Mouse (Mus musculus): ENCODE data around the gene Il22. TPM values are rescaled to one million over a fixed set of nuclear protein-coding genes. Genes with fewer than 3 reads are reported as not detected.
"Not testable (repeated sequence)": the region's sequence is repeated elsewhere in the genome, so short reads cannot be mapped to it uniquely, and the experiment has no call there.

Il22 gene
- polyA plus RNA-seq, 1 experiment from 2014 or later: not detected

- WGBS: no CpG with 5 or more reads among the region's 5 CpGs
Measured at GRCm38 (mm10) chr10:118232607-118233006, 27.9 kb downstream of the Il22 start.

GRCm38 (mm10) chr10:118240680-118241079, 35.9 kb downstream of the Il22 start, which contains the start of gene Gm32717:
TSS of gene Gm32717 (minus strand) at chr10:118240780.
- WGBS: no CpG with 5 or more reads among the region's 13 CpGs
- H3K27me3 ChIP-seq; ATAC-seq (ENCODE audit: insufficient number of reproducible peaks, insufficient read depth, low FRiP score, low TSS enrichment, low read depth); H3K4me3 ChIP-seq; H3K4me2 ChIP-seq; H3K4me1 ChIP-seq; H3K27ac ChIP-seq; H3K36me3 ChIP-seq; H3K9me3 ChIP-seq; H3K9ac ChIP-seq: not testable (repeated sequence)

More at GRCm38 (mm10) chr10:118232607-118233006, 27.9 kb downstream of the Il22 start:
- not testable (repeated sequence) for ATAC-seq (ENCODE audit: insufficient number of reproducible peaks, insufficient read depth, low FRiP score, low TSS enrichment, low read depth); H3K27me3 ChIP-seq; H3K4me2 ChIP-seq; H3K4me1 ChIP-seq; H3K9ac ChIP-seq; H3K4me3 ChIP-seq; H3K36me3 ChIP-seq; H3K9me3 ChIP-seq; H3K27ac ChIP-seq

- H3K27ac ChIP-seq; H3K27me3 ChIP-seq; ATAC-seq (ENCODE audit: insufficient number of reproducible peaks, insufficient read depth, low FRiP score, low TSS enrichment, low read depth); H3K9me3 ChIP-seq; H3K4me3 ChIP-seq; H3K4me2 ChIP-seq; H3K36me3 ChIP-seq; H3K4me1 ChIP-seq; H3K9ac ChIP-seq: not testable (repeated sequence)
- 80% methylated on average over 11 of the region's 11 CpGs for WGBS
Measured at GRCm38 (mm10) chr10:118249006-118249595, 44.4 kb downstream of the Il22 start.

GRCm38 (mm10) chr10:118250852-118251295, 46.1 kb downstream of the Il22 start:
- no peak overlapping the region for H3K9ac ChIP-seq
- 39% methylated on average over 10 of the region's 10 CpGs for WGBS
- H3K27me3 ChIP-seq: no peaks in the 10 kb centered on the region
- H3K36me3 ChIP-seq: no peaks in the 10 kb centered on the region
- H3K4me1 ChIP-seq: no peaks in the 10 kb centered on the region; the same call in 1 of the 2 replicates
- no peak overlapping the region for H3K27ac ChIP-seq
- H3K4me3 ChIP-seq: no peak overlapping the region
- H3K4me2 ChIP-seq: no peak overlapping the region
- H3K9me3 ChIP-seq: no peaks in the 10 kb centered on the region
- no peak for ATAC-seq (ENCODE audit: insufficient number of reproducible peaks, insufficient read depth, low FRiP score, low TSS enrichment, low read depth)

GRCm38 (mm10) chr10:118258388-118258787, 53.6 kb downstream of the Il22 start, which contains the start of gene Gm32802:
TSS of gene Gm32802 (plus strand) at chr10:118258688.
- H3K9ac ChIP-seq; H3K9me3 ChIP-seq; H3K4me2 ChIP-seq; H3K4me1 ChIP-seq; H3K27me3 ChIP-seq; H3K36me3 ChIP-seq; H3K4me3 ChIP-seq; H3K27ac ChIP-seq; ATAC-seq (ENCODE audit: insufficient number of reproducible peaks, insufficient read depth, low FRiP score, low TSS enrichment, low read depth): not testable (repeated sequence)
- WGBS: no CpG with 5 or more reads among the region's 13 CpGs

Other genes starting within 250 kb of the Il22 start
- 39.6 and 40.8 TPM in 2 replicates for gene Mdm1, start 63.1 kb upstream of the Il22 start, polyA plus RNA-seq (2015; fragmentation: Nextera tagmentation; extraction: Ambion mirVana)
- 0.15 TPM in 1 of 2 replicates, not detected in the other for gene Gm32717, start 35.8 kb downstream of the Il22 start, polyA plus RNA-seq (2015; fragmentation: Nextera tagmentation; extraction: Ambion mirVana)
- 0.15 TPM in 1 of 2 replicates, not detected in the other for gene Gm32802, start 53.7 kb downstream of the Il22 start, polyA plus RNA-seq (2015; fragmentation: Nextera tagmentation; extraction: Ambion mirVana)
- gene Iltifb, start 90.1 kb downstream of the Il22 start, polyA plus RNA-seq (2015; fragmentation: Nextera tagmentation; extraction: Ambion mirVana): not detected in 2 replicates
- not detected in 2 replicates for gene Gm9040, start 122.0 kb downstream of the Il22 start, polyA plus RNA-seq (2015; fragmentation: Nextera tagmentation; extraction: Ambion mirVana)
- gene Gm9044, start 127.5 kb downstream of the Il22 start, polyA plus RNA-seq (2015; fragmentation: Nextera tagmentation; extraction: Ambion mirVana): not detected in 2 replicates
- gene Gm9045, start 132.9 kb downstream of the Il22 start, polyA plus RNA-seq (2015; fragmentation: Nextera tagmentation; extraction: Ambion mirVana): 0.21 TPM in 1 of 2 replicates, not detected in the other
- not detected in 2 replicates for gene Gm9046, start 138.3 kb downstream of the Il22 start, polyA plus RNA-seq (2015; fragmentation: Nextera tagmentation; extraction: Ambion mirVana)
- gene Gm9048, start 143.7 kb downstream of the Il22 start, polyA plus RNA-seq (2015; fragmentation: Nextera tagmentation; extraction: Ambion mirVana): not detected in 2 replicates
- gene Gm9049, start 149.2 kb downstream of the Il22 start, polyA plus RNA-seq (2015; fragmentation: Nextera tagmentation; extraction: Ambion mirVana): 0.21 TPM in 1 of 2 replicates, not detected in the other
- not detected in 2 replicates for gene Ifng, start 236.1 kb downstream of the Il22 start, polyA plus RNA-seq (2015; fragmentation: Nextera tagmentation; extraction: Ambion mirVana)